Mouse (Mus musculus) gastrocnemius, postnatal 36 days (tissue): ENCODE results near the gene Tm4sf5. TPM values are rescaled to one million over a fixed set of nuclear protein-coding genes. Genes with fewer than 3 reads are reported as not detected.
"Not testable (repeated sequence)": the region's sequence is repeated elsewhere in the genome, so short reads cannot be mapped to it uniquely, and the experiment has no call there.

Source experiments
- DNase-seq, 2 experiments: peaks; one replicate each; pipeline ENCODE4 v3.0.0; 2022
- intact Hi-C: fragments of 180-260 bp; cut with DNase I; formaldehyde crosslinking; loops from one replicate; pipeline ENCODE4 v1.15.1; 2025
- long read RNA-seq, 2 experiments: library from polyadenylated mRNA; stranded (forward); transcript quantifications; one replicate each; pipeline ENCODE4 v2.0.0; 2021
- total RNA-seq, 2 experiments: library from RNA; stranded (reverse); gene quantifications; 2 replicates each; pipeline ENCODE4 v1.2.3; 2021

Gene Tm4sf5
- total RNA-seq = not detected
- long read RNA-seq, experiment 1 = 0 reads
- long read RNA-seq, experiment 2 = 0 reads

GRCm38 (mm10) chr11:70504970-70505369 lies at the start of gene Tm4sf5:
Gene Tm4sf5 (plus strand): TSS chr11:70505244.
- intact Hi-C loops = loop anchor here (2.0 to 5.0 kb wide), 3 partner anchors 46 to 93 kb away; partner anchors contain the start of genes Arrb2, Cxcl16, Pelp1 and Zmynd15
- DNase-seq = no peak

- intact Hi-C loops = loop anchor here (2.0 kb wide), 1 partner anchor 46 kb away; the partner anchor contains the start of gene Tm4sf5
- DNase-seq = no peak
Observed at GRCm38 (mm10) chr11:70458688-70459600, 46.1 kb upstream of the Tm4sf5 start, which contains the start of gene Zmynd15. Gene Zmynd15 (plus strand): TSS chr11:70459433.

GRCm38 (mm10) chr11:70459601-70460101 lies 45.4 kb upstream of the Tm4sf5 start, which contains the start of gene Cxcl16:
Gene Cxcl16 (minus strand): TSS chr11:70459984.
- peak; percentile 42 to 51 for DNase-seq
- intact Hi-C loops = loop anchor here (2.0 kb wide), 1 partner anchor 45 kb away; the partner anchor contains the start of gene Tm4sf5

GRCm38 (mm10) chr11:70463970-70464369 lies 41.1 kb upstream of the Tm4sf5 start:
- no peak for DNase-seq
- intact Hi-C loops = no loop called here

DNA sequence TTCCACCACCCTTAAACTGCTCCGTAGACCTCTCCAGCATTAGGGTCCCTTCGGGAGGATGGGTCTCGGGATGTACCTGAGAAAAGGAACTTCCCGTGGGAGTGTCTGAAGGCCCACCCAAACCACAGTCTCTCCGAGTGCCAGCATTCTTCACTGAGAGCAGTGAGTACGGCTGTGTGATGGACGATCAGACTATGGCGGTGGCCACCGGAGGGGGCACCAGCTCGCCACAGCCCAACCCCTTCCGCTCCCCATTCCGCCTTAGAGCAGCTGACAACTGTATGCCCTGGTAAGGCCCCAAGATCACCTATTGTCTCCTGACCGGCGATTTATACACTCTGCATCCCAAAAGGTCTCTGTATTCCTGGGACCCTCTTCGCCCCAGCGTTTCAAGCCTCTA lies 39.8 kb upstream of the Tm4sf5 start:
- DNase-seq = no peak
- intact Hi-C loops = no loop called here

GRCm38 (mm10) chr11:70465824-70466223 lies 39.2 kb upstream of the Tm4sf5 start:
- intact Hi-C loops = no loop called here
- no peak for DNase-seq

- intact Hi-C loops = no loop called here
- DNase-seq = no peak
Observed at GRCm38 (mm10) chr11:70467902-70468619, 37.0 kb upstream of the Tm4sf5 start.

- intact Hi-C loops = no loop called here
Observed at GRCm38 (mm10) chr11:70469764-70470163, 35.3 kb upstream of the Tm4sf5 start.

DNA sequence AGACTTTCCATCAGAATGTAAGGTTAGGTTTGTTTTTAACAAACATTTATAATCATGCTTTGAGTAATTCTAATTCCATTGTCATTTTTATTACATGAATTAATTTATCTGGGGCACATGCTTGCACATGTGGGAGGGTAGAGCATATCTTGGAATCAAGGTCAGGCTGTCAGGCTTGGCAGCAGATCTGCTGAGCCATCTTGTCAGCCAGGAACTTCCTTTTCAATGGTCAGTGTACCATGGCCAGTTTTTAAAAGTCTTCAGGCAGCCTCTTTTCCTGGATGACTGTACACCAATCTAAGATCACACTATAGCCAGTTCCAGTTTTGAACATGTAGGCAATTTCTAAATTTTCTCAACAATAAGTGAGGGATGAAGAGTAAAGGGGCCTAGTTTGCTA lies 32.3 kb upstream of the Tm4sf5 start:
- no peak for DNase-seq
- intact Hi-C loops = no loop called here

More at GRCm38 (mm10) chr11:70469764-70470163, 35.3 kb upstream of the Tm4sf5 start:
- DNase-seq = no peak

DNA sequence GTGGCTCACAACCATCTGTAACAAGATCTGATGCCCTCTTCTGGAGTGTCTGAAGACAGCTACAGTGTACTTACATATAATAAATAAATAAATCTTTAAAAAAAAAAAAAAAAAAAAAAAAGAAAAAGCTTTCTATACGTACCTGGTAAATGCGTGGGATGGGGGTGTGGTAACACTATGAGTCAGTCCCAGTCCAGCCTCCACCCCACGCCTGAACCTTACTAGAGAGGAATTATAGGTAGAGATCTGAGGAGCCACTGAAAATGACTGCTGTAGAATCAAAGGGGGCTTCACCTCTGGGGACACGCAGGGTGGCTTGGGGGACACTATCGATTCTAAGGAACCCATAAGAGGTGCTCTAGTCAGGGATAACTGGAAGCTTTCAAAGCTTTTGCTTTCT lies 31.8 kb upstream of the Tm4sf5 start:
- DNase-seq, intact Hi-C loops: not testable (repeated sequence)

DNA sequence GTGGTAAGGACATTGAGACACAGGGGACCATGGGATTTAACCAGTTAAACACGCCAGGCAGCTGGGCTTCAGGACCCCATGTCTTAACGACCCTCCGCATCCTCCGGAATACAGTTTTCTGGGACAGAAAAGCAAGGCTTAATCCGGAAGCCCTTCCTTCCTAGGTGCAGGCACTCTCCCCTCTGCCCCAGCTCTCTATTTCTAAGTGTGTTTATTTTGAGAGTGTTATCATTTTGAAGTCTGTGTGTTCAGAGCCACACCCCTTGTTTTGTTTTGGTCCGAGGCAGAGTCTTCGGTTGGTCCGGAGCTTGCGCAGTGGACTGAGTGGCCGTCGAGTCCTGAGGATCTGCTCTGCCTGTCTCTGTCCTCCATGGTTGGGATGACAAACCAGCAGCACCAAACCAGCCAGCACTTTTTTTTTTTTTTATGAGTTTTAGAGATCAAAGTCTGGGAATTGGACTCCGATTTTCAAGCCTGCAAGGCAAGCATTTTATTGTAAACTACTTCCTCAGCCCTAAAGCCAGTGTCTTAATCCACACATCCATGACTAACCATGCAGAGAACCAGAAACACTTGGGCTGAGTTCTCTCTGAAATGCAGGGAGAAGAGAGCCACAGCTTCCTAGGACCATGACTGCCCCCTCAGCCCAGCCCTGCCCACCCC lies 30.0 kb upstream of the Tm4sf5 start:
- DNase-seq = no peak
- intact Hi-C loops = no loop called here

- DNase-seq = no peak
- intact Hi-C loops = no loop called here
Observed at GRCm38 (mm10) chr11:70485498-70485897, 19.5 kb upstream of the Tm4sf5 start.

GRCm38 (mm10) chr11:70487816-70488215 lies 17.2 kb upstream of the Tm4sf5 start:
- peak in 1 of 2 experiments; percentile 24 for DNase-seq
- intact Hi-C loops = no loop called here

GRCm38 (mm10) chr11:70489138-70489537 lies 15.9 kb upstream of the Tm4sf5 start:
- intact Hi-C loops = no loop called here
- DNase-seq = peak; percentile 27 to 41

DNA sequence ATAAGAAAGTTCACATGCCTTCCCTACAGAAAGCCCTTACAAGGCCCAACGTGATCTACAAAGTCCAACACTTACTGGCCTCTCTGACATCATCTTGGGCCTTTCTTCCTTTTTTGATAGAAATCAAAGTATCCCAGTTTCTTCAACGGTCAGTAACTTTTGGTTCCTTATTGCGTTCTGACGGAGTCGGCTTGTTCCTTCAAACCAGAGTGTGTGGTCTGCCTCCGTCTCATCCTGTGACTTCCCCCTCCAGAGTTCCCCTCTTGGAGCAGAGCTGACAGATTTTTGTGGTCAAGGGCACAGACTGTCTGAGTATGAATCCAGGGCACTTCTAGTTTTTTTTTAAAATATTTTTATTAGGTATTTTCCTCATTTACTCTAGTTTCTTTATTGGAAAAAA lies 15.4 kb upstream of the Tm4sf5 start:
- DNase-seq = no peak
- intact Hi-C loops = no loop called here

GRCm38 (mm10) chr11:70499566-70500475 lies 5.2 kb upstream of the Tm4sf5 start:
- intact Hi-C loops = loop anchor here (2.0 kb wide), 1 partner anchor 45 kb away; no protein-coding TSS in a partner anchor

GRCm38 (mm10) chr11:70500476-70500812 lies 4.6 kb upstream of the Tm4sf5 start:
- DNase-seq = no peak
- intact Hi-C loops = no loop called here

More at GRCm38 (mm10) chr11:70499566-70500475, 5.2 kb upstream of the Tm4sf5 start:
- DNase-seq = no peak

DNA sequence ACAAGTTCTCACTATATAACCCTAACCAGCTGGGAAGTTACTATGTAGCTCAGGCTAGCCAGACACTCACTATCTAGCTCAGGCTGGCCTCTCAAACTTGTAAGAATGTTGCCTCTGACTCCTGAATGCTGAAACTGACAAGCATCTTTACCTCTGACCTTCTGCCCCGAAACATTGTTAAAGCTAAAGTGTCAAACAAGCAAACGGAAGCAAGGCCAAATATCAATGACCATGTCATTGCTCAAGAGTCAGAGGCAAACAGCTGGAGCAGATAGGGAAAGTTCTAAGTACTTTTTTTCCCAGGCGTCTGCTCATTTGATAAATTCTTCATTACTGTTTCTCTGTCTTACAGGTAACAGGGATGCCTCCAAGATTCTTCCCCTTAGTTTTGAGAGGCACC lies 3.0 kb upstream of the Tm4sf5 start:
- no peak for DNase-seq
- intact Hi-C loops = no loop called here

- intact Hi-C loops = loop anchor here (5.0 kb wide), 2 partner anchors 74 to 94 kb away; partner anchors contain the start of genes Arrb2 and Pelp1
- DNase-seq = peak; percentile 33 to 66
Observed at GRCm38 (mm10) chr11:70506385-70506784, 1.3 kb downstream of the Tm4sf5 start.
